Mouse (Mus musculus): Measurements from ENCODE around the gene Kdm2a. TPM values are rescaled to one million over a fixed set of nuclear protein-coding genes. Genes with fewer than 3 reads are reported as not detected.

Kdm2a gene
- polyA plus RNA-seq, 1 experiment: 90.4 TPM

DNA sequence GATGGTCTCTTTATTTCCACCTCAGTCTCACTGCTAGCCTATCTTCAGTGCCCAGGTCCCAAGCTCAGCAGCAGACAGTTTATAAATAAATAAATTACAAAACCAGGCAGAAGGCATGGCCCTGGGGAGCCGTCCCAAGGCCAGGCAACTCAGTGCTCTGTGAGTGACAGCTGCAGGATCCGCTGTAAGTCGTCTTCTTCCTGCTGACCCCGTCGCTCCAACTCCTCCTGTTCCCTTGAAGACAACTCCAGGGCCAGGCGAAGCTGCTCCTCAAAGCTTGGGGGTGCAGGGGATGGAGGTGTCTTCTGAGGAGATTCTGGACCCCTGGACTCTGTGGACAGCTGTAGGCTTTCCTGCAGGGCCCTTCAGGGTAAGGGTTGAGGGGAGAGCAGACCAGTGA is 127.9 kb downstream of the Kdm2a start:
- Histone ChIP-seq H3K4me3 (ENCODE audit: insufficient read depth, low read length) (no peak overlapping the region), H3K27ac (ENCODE audit: insufficient read depth, low read length) (no peak overlapping the region), H3K4me1 (ENCODE audit: control insufficient read depth, insufficient read depth, low read length) (no peaks in the 10 kb centered on the region)
- TF ChIP-seq CTCF (IDR thresholded peaks at IDR 0.05; ENCODE audit: borderline replicate concordance, insufficient read depth, low read length) (no peak), POLR2A (IDR thresholded peaks at IDR 0.05; ENCODE audit: low read depth, low read length) (no peak)

GRCm38 (mm10) chr19:4268566-4269361 is 129.3 kb downstream of the Kdm2a start, which contains the start of gene Ssh3:
TSS of gene Ssh3 (minus strand) at chr19:4269180.
- H3K4me1 ChIP-seq (ENCODE audit: control insufficient read depth, insufficient read depth, low read length): peaks cover 6% of the 10 kb centered on the region; the same call in 1 of the 2 replicates
- peak within 1 kb of the TSS; percentile 45 for H3K4me3 ChIP-seq (ENCODE audit: insufficient read depth, low read length)
- no peak within 1 kb of the TSS for H3K27ac ChIP-seq (ENCODE audit: insufficient read depth, low read length)
- peak; percentile 43 for TF ChIP-seq POLR2A (IDR thresholded peaks at IDR 0.05; ENCODE audit: low read depth, low read length)
- TF ChIP-seq CTCF (IDR thresholded peaks at IDR 0.05; ENCODE audit: borderline replicate concordance, insufficient read depth, low read length): no peak

- Histone ChIP-seq H3K4me1 (ENCODE audit: control insufficient read depth, insufficient read depth, low read length) (peaks cover 6% of the 10 kb centered on the region; the same call in 1 of the 2 replicates), H3K4me3 (ENCODE audit: insufficient read depth, low read length) (no peak overlapping the region)
- no peak for TF ChIP-seq CTCF (IDR thresholded peaks at IDR 0.05; ENCODE audit: borderline replicate concordance, insufficient read depth, low read length)
Observed at GRCm38 (mm10) chr19:4265956-4266355, 132.1 kb downstream of the Kdm2a start.

More at GRCm38 (mm10) chr19:4265956-4266355, 132.1 kb downstream of the Kdm2a start:
- H3K27ac ChIP-seq (ENCODE audit: insufficient read depth, low read length): no peak overlapping the region

Other genes with a start within 250 kb of the Kdm2a start
- 143 and 179 TPM in 2 replicates for gene Coro1b, start 249.7 kb downstream of the Kdm2a start, polyA plus RNA-seq (2011; ENCODE audit: insufficient read length, low read depth, missing spikeins)
- 0.50 TPM in 1 of 2 replicates, not detected in the other for gene Ptprcap, start 244.7 kb downstream of the Kdm2a start, polyA plus RNA-seq (2011; ENCODE audit: insufficient read length, low read depth, missing spikeins)
- 18.7 and 35.9 TPM in 2 replicates for gene Rps6kb2, start 234.9 kb downstream of the Kdm2a start, polyA plus RNA-seq (2011; ENCODE audit: insufficient read length, low read depth, missing spikeins)
- gene Carns1, start 222.8 kb downstream of the Kdm2a start, polyA plus RNA-seq (2011; ENCODE audit: insufficient read length, low read depth, missing spikeins): 3.3 and 4.4 TPM in 2 replicates
- gene Tbc1d10c, start 207.0 kb downstream of the Kdm2a start, polyA plus RNA-seq (2011; ENCODE audit: insufficient read length, low read depth, missing spikeins): 0.25 and 0.42 TPM in 2 replicates
- 327 and 340 TPM in 2 replicates for gene Ppp1ca, start 206.2 kb downstream of the Kdm2a start, polyA plus RNA-seq (2011; ENCODE audit: insufficient read length, low read depth, missing spikeins)
- 25.5 and 32.3 TPM in 2 replicates for gene Rad9a, start 196.6 kb downstream of the Kdm2a start, polyA plus RNA-seq (2011; ENCODE audit: insufficient read length, low read depth, missing spikeins)
- gene Clcf1, start 184.0 kb downstream of the Kdm2a start, polyA plus RNA-seq (2011; ENCODE audit: insufficient read length, low read depth, missing spikeins): 15.2 and 16.8 TPM in 2 replicates
- gene AC109138.7, start 183.9 kb downstream of the Kdm2a start, polyA plus RNA-seq (2011; ENCODE audit: insufficient read length, low read depth, missing spikeins): not detected in 2 replicates
- gene Pold4, start 166.4 kb downstream of the Kdm2a start, polyA plus RNA-seq (2011; ENCODE audit: insufficient read length, low read depth, missing spikeins): 55.2 and 55.8 TPM in 2 replicates
- gene Ssh3, start 129.1 kb downstream of the Kdm2a start, polyA plus RNA-seq (2011; ENCODE audit: insufficient read length, low read depth, missing spikeins): 14.0 and 22.5 TPM in 2 replicates
- gene Ankrd13d, start 115.1 kb downstream of the Kdm2a start, polyA plus RNA-seq (2011; ENCODE audit: insufficient read length, low read depth, missing spikeins): 5.7 and 7.3 TPM in 2 replicates
- gene Grk2, start 92.1 kb downstream of the Kdm2a start, polyA plus RNA-seq (2011; ENCODE audit: insufficient read length, low read depth, missing spikeins): 40.5 and 41.6 TPM in 2 replicates
- 24.1 and 29.2 TPM in 2 replicates for gene Rhod, start 41.1 kb upstream of the Kdm2a start, polyA plus RNA-seq (2011; ENCODE audit: insufficient read length, low read depth, missing spikeins)
- 1.4 and 1.9 TPM in 2 replicates for gene Syt12, start 79.2 kb upstream of the Kdm2a start, polyA plus RNA-seq (2011; ENCODE audit: insufficient read length, low read depth, missing spikeins)
- not detected in 2 replicates for gene 2010003K11Rik, start 100.3 kb upstream of the Kdm2a start, polyA plus RNA-seq (2011; ENCODE audit: insufficient read length, low read depth, missing spikeins)
- gene Pcx, start 112.2 kb upstream of the Kdm2a start, polyA plus RNA-seq (2011; ENCODE audit: insufficient read length, low read depth, missing spikeins): 16.4 and 17.3 TPM in 2 replicates
- gene Lrfn4, start 217.4 kb upstream of the Kdm2a start, polyA plus RNA-seq (2011; ENCODE audit: insufficient read length, low read depth, missing spikeins): 20.2 and 20.3 TPM in 2 replicates
- gene Rce1, start 227.4 kb upstream of the Kdm2a start, polyA plus RNA-seq (2011; ENCODE audit: insufficient read length, low read depth, missing spikeins): 24.9 and 27.5 TPM in 2 replicates

All from embryonic fibroblast, embryonic 13.5 days (primary cell).